Mouse (Mus musculus) midbrain, embryonic 14.5 days (tissue): ENCODE measurements at regions not wholly inside any gene's neighbourhood (a gene's known extent, or its start where the extent isn't known, plus 50 kb on each side); places are given as distances from the start of the nearest gene placed in this dataset.

ENCODE experiments used
- ATAC-seq: fragments of 200-750 bp; cut with Nextera tagmentation; 2 replicates; pipeline ENCODE4 v1.8.0; 2017; ENCODE audit warnings: moderate number of reproducible peaks, moderate library complexity; ENCODE audit not compliant: low FRiP score, low TSS enrichment
- DNase-seq: peaks from one replicate; pipeline ENCODE4 v3.0.0-alpha.2; 2015
- H3K27ac ChIP-seq: fragments of 300-500 bp; sonication (generic); replicated peaks from 2 replicates; pipeline ENCODE4 v1.5.1; 2014; ENCODE audit warnings: mild to moderate bottlenecking, low read depth, low read length, moderate library complexity
- H3K27me3 ChIP-seq: fragments of 300-500 bp; sonication (generic); 2 replicates; pipeline ENCODE4 v1.6.1; 2014; ENCODE audit warnings: low read length, control low read depth, mixed read lengths; ENCODE audit not compliant: control insufficient read depth, insufficient read depth
- H3K36me3 ChIP-seq: fragments of 300-500 bp; sonication (generic); 2 replicates; pipeline ENCODE4 v1.6.1; 2014; ENCODE audit warnings: low read length, control low read depth; ENCODE audit not compliant: control insufficient read depth, insufficient read depth
- H3K4me1 ChIP-seq: fragments of 300-500 bp; sonication (generic); 2 replicates; pipeline ENCODE4 v1.6.1; 2014; ENCODE audit warnings: mild to moderate bottlenecking, antibody characterized with exemption, low read length, control low read depth; ENCODE audit not compliant: control insufficient read depth, insufficient read depth
- H3K4me2 ChIP-seq: fragments of 300-500 bp; sonication (generic); 2 replicates; pipeline ENCODE4 v1.6.1; 2014; ENCODE audit warnings: mild to moderate bottlenecking, low read length, moderate library complexity
- H3K4me3 ChIP-seq: fragments of 300-500 bp; sonication (generic); replicated peaks from 2 replicates; pipeline ENCODE4 v1.5.1; 2014; ENCODE audit warnings: low read depth, low read length
- H3K9ac ChIP-seq: fragments of 300-500 bp; sonication (generic); replicated peaks from 2 replicates; pipeline ENCODE4 v1.6.1; 2014; ENCODE audit warnings: mild to moderate bottlenecking, low read length, moderate library complexity
- H3K9me3 ChIP-seq: fragments of 300-500 bp; sonication (generic); 2 replicates; pipeline ENCODE4 v1.6.1; 2016; ENCODE audit warnings: low read length, control low read depth, mixed read lengths; ENCODE audit not compliant: control insufficient read depth
- WGBS: fragments of 180-500 bp; shearing (Covaris S2); extraction: QIAGEN DNeasy Blood & Tissue Kit; methylation state at CpG from one replicate; pipeline ENCODE4 v1.1.7; 2014; 5-methylcytosine and 5-hydroxymethylcytosine counted together

GRCm38 (mm10) chr15:69222391-69222790, 2721.7 kb upstream of the Lrrc6 start:
- Histone ChIP-seq H3K36me3 (no peaks in the 10 kb centered on the region), H3K9me3 (no peaks in the 10 kb centered on the region), H3K4me2 (no peak overlapping the region), H3K4me3 (no peak overlapping the region), H3K27me3 (no peaks in the 10 kb centered on the region), H3K9ac (no peak overlapping the region), H3K4me1 (no peaks in the 10 kb centered on the region), H3K27ac (no peak overlapping the region)
- ATAC-seq (no peak), DNase-seq (no peak)
- 82% methylated on average over 1 of the region's 1 CpGs for WGBS
